Mouse (Mus musculus): Measurements from ENCODE around the gene Gpr162.

- TF ChIP-seq POLR2A (IDR thresholded peaks at IDR 0.05; ENCODE audit: insufficient read depth, low read depth, low read length) (no peak), CTCF (IDR thresholded peaks at IDR 0.05) (no peak), EP300 (IDR thresholded peaks at IDR 0.05; ENCODE audit: insufficient read depth, low read depth, low read length) (no peak)
These were observed 41.7 kb downstream of the Gpr162 start for GRCm38 (mm10) chr6:124822049-124822448.

Measured in heart, adult 2 months (tissue).